Mouse (Mus musculus): ENCODE measurements around the gene Efnb3. TPM values are rescaled to one million over a fixed set of nuclear protein-coding genes. Genes with fewer than 3 reads are reported as not detected.

The Efnb3 gene
- total RNA-seq (2021), result 1 to 10 TPM; 1.9 to 2.7 TPM
- long read RNA-seq, experiment 1, partial matches to known transcripts, result 1 of 1 reads
- long read RNA-seq, experiment 1, other reads (novel, unspliced or antisense), result 0 of 1 reads
- long read RNA-seq, experiment 2, partial matches to known transcripts, result 0 of 1 reads
- long read RNA-seq, experiment 2, other reads (novel, unspliced or antisense), result 1 of 1 reads

DNA sequence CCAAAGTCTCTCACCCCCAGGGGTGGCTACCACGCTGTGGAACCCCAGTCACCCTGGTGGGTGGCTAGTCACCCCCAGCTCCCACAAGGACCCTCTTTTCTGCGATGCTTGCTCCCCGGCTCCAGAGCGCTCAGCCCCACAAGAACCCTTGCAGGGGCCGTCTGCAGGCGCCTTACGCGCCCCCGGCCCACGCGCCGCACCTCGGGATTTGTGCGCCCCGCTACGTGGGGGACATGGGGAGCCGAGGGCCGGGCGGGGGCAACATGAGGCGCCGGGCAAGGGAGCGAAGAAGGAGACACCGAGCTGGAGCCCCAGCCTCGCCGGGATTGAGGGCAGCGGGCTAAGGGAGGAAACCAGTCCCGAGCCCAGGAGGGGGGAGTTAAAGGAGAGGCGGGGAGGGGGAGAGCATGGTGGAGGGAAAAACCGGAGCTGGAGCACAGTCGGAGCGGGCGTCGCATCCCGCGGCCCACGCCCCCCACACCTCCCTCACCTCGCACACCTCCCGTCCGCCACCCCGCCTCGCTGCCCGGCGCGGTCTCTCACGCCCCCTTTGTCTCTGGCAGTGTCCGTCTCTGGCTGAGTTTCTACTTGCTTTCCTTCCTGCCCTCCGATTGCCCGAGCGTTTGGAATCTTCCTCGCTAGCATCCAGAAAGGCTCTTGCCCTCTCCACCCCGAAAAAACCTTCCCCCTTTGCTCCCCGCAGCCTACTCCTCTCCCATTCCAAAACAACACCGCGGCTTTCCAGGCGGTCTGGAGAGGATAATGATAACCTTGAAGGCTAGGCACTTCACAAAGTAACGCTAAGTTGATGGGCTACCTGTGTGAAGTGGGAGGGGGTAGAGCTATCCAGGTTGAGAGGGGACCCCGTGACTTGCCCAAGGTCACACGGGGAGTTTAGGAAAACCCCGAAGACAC is at the start of gene Efnb3:
Gene Efnb3 (minus strand): TSS at position 355 of the 915 bp plus-strand sequence.
- peak; percentile 29 to 47 for DNase-seq (ENCODE audit: low spot score in 2 of 2)

DNA sequence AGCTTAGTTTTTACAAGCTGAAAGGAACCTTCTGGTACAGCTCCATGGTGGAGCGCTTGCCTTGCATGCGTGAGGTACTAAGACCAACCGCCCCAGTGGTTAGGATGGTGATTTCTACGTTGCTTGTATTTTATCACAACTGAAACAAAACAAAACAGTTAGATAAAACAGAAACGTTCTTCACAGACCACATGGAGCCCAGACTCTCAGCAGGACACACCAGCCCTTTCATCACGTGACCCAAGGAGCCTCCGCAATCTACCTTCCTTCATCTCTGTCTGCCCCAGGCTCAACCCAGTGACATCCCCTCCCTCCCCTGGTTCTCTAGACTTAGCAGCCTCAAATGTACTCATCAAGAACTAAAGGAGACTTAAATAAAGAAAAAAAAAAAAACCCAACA is 49.4 kb upstream of the Efnb3 start:
- no peak for DNase-seq (ENCODE audit: low spot score in 2 of 2)

GRCm38 (mm10) chr11:69608525-69608924 is 48.5 kb upstream of the Efnb3 start:
- DNase-seq (ENCODE audit: low spot score in 2 of 2), result no peak

GRCm38 (mm10) chr11:69606832-69607231 is 46.8 kb upstream of the Efnb3 start:
- DNase-seq (ENCODE audit: low spot score in 2 of 2), result no peak

- no peak for DNase-seq (ENCODE audit: low spot score in 2 of 2)
These were observed 46.4 kb upstream of the Efnb3 start for GRCm38 (mm10) chr11:69606491-69606795.

DNA sequence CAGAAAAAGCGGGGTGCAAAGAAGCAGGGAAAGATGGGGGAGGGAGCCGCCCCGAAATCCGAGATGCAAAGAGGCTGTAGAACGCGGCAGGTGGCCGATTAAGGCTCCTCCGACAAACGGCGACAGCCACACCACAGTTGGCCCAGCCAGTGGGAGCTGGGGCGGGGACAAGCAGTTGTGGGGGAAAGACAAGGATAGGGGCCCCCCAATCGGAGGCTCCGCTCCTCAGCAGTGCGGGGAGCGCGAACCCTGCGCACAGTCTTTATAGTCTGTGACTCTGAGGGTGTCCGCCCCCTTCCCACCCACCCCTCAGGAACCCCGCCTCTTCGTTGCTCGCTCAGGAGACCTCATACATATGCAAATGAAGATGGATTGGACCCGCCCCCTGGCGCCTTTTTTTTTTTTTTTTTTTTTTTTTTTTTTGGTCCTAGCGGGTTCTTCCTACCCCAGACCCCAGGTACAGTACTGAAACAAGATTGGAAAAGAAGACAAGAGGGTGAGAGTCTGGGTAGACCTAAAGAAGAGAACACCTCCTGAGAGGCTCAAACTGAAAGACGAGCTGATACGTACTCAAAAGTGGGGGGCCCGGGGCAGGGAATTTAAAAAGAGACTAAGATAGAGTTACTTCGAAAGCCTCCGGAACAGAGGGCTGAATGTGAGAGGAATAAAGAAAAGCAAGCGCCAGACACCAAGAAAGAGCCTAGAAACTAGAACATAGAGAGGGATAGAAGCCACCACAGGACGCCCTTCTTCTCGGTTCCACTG is 45.9 kb upstream of the Efnb3 start, which contains the start of gene Atp1b2:
Gene Atp1b2 (minus strand): TSS at position 217 of the 765 bp plus-strand sequence.
- DNase-seq (ENCODE audit: low spot score in 2 of 2), result peak; percentile 64 to 75

- DNase-seq (ENCODE audit: low spot score in 2 of 2), result peak in 1 of 2 experiments; percentile 30
These were observed 45.0 kb upstream of the Efnb3 start for GRCm38 (mm10) chr11:69604795-69605664.

DNA sequence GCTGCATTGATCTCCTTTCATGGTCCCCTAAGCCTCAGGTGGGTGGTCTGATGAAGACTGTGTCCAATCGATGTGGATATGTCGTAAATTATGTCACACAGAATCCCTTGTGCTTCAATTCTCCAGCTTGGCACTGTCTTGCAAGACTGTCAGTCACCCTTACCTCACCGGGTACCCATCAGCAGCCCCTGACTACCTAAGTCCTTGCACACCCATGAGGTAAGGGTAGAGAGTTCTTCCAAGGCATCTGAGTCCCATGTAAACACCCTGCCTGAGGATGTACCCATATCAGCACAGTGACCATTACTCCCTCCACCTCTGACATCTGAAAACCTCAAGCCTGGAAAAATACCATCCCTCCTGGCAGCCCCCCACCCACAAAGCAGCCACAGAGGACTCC is 44.3 kb upstream of the Efnb3 start:
- no peak for DNase-seq (ENCODE audit: low spot score in 2 of 2)

GRCm38 (mm10) chr11:69603516-69603915 is 43.5 kb upstream of the Efnb3 start:
- DNase-seq (ENCODE audit: low spot score in 2 of 2), result no peak

- DNase-seq (ENCODE audit: low spot score in 2 of 2), result no peak
These were observed 41.8 kb upstream of the Efnb3 start for GRCm38 (mm10) chr11:69601768-69602167.

DNA sequence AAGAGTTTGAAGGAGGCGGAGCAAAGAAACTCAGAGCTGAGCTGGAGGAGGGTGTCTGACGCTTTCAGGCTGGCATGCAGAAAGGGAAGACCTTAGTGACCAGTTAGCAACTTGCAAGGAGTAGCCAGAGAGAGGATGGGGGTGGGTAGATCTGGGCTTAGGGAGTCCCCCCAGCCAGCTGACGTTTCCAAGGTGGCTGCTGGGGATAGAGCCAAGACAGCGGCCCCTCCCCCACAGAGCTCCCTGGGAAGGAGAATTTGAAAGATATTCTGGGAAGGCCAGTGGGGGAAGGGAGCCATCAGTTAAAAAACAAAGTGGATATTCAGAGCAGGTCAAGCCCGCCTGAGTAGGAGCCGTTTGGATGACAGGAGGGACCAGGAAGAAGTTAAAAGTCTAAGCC is 40.1 kb upstream of the Efnb3 start:
- DNase-seq (ENCODE audit: low spot score in 2 of 2), result peak; percentile 28 to 64

DNA sequence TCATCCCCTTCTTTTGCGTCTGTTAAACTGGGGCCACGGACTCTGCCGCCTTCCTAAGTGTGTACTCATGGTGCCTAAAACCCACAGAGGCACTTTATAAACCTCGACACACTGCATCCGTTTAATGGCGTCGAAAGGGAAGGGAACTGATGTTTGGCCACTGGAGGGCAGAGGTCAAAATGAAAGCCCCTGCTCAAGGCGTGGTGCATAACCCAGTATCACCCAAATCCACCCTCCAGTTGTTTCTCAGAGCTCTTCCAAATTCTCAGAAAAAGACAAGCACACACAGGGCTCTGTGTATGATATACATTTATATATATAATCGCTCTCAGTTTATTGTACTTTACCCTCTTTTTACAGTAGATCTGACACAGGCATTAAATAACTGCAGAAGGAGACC is 39.4 kb upstream of the Efnb3 start:
- no peak for DNase-seq (ENCODE audit: low spot score in 2 of 2)

DNA sequence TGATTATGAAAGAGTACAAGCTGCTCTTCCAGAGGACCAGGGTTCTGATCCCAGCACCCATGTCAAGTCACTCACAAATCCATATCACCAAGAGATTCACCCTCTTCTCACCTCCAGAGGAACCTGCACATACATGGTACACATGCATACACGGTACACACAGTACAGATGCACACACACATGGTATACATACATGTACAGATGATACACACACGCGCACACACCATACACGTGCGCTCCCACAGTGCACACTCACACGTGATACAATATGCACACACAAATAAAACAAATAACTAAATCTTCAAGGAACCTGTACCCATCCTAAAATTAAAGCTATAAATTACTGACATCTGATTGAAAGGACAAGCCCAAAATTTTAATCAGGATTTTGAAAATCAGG is 34.8 kb upstream of the Efnb3 start:
- DNase-seq (ENCODE audit: low spot score in 2 of 2), result no peak

DNA sequence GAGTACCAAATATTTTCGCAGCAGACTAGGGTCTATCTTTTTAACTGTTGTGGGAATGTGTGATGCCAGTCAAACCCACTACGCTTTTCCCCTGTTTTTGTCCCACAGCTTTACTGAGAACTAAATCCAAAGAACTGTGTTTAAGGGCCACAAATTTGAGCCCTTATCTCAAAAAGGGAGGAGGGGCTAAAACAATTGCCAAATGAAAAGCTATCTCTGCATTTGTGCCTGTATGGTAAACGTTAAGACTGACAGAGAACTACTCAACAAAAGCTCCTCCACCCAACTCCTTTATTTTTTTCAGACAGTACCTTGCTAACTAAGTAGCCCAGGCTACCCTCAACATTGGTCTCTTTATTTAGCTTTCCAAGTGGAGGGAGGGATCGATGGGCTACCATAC is 32.8 kb upstream of the Efnb3 start:
- DNase-seq (ENCODE audit: low spot score in 2 of 2), result no peak

DNA sequence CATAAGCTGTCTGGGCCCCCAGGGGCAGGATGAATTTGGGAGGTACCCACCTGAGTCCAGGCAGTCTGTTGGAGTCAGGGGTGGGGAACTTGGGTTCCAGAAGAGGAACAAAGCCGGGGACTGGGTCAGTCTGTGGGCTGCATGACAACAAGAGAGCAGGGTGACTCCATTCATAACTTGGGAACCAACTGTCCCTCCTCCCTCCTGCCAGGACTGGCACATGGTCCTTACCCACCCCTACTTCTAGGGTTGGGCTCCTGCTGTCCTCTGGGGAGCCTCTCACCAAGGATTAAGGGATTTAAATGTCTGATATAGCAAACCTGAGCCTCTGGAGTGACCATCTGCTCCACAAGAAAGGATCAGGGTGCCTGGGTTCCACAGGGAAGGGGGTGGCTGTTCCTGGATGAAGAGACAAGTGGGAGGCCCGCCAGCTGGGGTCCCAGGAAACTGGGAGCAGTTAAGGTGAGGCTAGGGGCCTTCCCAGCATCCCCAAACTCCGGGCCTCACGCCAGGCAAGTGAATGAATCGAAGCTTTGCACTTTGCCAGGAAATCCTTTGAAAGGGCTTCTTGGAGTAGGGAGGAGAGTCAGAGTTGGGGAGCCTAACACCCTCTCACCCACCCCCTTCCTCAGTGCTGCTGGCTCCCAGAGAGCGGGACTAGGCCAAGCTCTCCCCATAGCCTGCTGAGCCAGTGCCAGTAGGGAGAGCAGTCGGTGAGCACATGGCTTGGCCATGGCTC is 32.1 kb upstream of the Efnb3 start:
- no peak for DNase-seq (ENCODE audit: low spot score in 2 of 2)

GRCm38 (mm10) chr11:69591424-69591823 is 31.4 kb upstream of the Efnb3 start:
- DNase-seq (ENCODE audit: low spot score in 2 of 2), result no peak

GRCm38 (mm10) chr11:69590622-69591021 is 30.6 kb upstream of the Efnb3 start:
- DNase-seq (ENCODE audit: low spot score in 2 of 2), result no peak

DNA sequence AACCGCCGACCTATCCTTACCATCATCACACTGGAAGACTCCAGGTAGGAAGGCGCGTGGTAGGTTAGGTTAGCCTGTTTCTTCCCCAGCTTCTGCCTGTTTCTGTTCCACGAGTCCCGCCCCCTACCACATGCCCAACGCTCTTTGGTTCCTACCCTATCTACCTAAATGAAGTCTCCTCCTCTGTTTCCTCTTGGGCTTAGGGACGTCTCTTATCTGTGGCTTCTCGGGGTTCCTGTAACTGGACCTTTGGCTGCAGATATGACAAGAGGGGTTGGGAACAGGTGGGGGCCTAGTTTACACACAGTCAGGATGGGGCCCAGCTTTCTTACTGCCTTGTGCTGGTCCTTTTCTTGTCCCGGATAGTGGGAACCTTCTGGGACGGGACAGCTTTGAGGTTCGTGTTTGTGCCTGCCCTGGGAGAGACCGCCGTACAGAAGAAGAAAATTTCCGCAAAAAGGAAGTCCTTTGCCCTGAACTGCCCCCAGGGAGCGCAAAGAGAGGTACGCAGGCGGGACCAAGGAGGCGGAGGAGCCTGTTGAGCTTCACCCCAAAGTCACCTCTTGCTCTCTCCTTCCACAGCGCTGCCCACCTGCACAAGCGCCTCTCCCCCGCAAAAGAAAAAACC is 29.3 kb upstream of the Efnb3 start:
- DNase-seq (ENCODE audit: low spot score in 2 of 2), result no peak

- DNase-seq (ENCODE audit: low spot score in 2 of 2), result no peak
These were observed 25.8 kb upstream of the Efnb3 start for GRCm38 (mm10) chr11:69585718-69586325.
